Mouse (Mus musculus): ENCODE data around the gene Folr2.

Gene Folr2

GRCm38 (mm10) chr7:101857094-101857493 lies at the start of gene Folr2:
Gene Folr2, minus strand, starts transcription at chr7:101857194.
- no peak for DNase-seq (ENCODE audit: low read depth, low spot score)

DNA sequence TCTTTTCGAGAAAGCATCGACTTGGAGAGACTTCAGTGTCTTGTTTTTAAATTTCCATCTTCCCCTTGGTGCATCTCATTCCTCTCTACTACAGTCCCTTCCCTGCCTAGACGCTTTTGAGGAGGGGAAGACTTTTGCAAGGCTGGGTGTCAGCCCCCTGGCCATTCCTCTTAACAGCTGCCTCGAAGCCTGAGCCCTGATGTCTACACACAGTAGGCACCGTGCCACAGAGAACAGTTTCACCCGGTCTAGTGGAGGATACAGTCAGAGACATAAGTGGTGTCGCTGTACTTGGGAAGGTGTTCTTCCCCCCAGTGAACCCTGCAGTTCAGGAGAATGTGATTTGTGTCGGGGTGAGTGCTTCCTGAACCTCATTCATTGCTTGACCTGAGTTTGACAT lies 49.7 kb upstream of the Folr2 start:
- no peak for DNase-seq (ENCODE audit: low read depth, low spot score)

DNA sequence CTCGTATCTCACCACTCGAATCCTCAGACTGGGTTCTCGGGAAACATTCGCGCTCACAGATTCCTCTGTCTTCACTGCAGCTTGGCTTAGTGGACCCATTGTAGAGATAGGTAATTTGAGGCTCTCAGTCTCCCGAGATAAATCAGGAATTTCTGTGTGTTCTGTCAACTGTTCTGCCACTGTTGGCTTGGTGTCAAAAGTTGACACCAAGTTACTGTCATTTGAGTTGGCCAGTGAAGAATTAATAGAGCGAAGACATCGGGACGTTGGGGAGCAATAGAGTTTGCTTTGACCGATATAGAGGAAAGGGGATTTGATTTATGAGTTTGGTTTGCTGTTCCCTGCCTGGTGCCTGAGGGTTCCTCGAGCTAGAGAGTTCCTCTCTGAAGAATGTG lies 49.3 kb upstream of the Folr2 start, which contains the start of gene Tomt:
Tomt (minus strand) TSS at position 73 of the 395 bp plus-strand sequence.
- no peak for DNase-seq (ENCODE audit: low read depth, low spot score)

GRCm38 (mm10) chr7:101905561-101906286 lies 48.7 kb upstream of the Folr2 start, which contains the start of gene Lamtor1:
Gene Lamtor1, plus strand, starts transcription at chr7:101905904.
- DNase-seq (ENCODE audit: low read depth, low spot score) = peak; percentile 99

GRCm38 (mm10) chr7:101902846-101903245 lies 45.9 kb upstream of the Folr2 start:
- DNase-seq (ENCODE audit: low read depth, low spot score) = no peak

GRCm38 (mm10) chr7:101901969-101902368 lies 45.0 kb upstream of the Folr2 start:
- DNase-seq (ENCODE audit: low read depth, low spot score) = no peak

- no peak for DNase-seq (ENCODE audit: low read depth, low spot score)
Measured at GRCm38 (mm10) chr7:101900331-101901097, 43.5 kb upstream of the Folr2 start.

GRCm38 (mm10) chr7:101896104-101897066 lies 39.4 kb upstream of the Folr2 start:
- peak; percentile 98 for DNase-seq (ENCODE audit: low read depth, low spot score)

- DNase-seq (ENCODE audit: low read depth, low spot score) = no peak
Measured at GRCm38 (mm10) chr7:101895695-101896094, 38.7 kb upstream of the Folr2 start.

- DNase-seq (ENCODE audit: low read depth, low spot score) = no peak
Measured at GRCm38 (mm10) chr7:101888460-101888859, 31.5 kb upstream of the Folr2 start.

DNA sequence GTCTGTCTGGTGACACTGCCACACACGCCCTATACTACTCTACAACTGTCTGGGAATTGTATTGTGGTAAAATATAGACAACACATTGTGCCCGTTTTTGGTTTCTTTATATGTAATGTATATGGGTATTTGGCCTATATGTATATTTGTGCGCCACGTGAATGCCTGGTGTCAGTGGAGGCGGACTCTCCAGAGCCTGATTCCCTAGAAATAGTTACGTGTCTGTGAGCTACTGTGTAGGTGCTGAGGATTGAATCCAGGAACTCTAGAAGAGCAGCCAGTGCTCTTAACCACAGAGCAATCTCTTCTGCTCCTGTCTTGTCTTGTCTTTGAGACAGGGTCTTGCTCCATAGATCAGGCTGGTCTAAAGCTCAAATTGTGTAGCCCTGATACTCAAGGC lies 29.3 kb upstream of the Folr2 start:
- no peak for DNase-seq (ENCODE audit: low read depth, low spot score)

DNA sequence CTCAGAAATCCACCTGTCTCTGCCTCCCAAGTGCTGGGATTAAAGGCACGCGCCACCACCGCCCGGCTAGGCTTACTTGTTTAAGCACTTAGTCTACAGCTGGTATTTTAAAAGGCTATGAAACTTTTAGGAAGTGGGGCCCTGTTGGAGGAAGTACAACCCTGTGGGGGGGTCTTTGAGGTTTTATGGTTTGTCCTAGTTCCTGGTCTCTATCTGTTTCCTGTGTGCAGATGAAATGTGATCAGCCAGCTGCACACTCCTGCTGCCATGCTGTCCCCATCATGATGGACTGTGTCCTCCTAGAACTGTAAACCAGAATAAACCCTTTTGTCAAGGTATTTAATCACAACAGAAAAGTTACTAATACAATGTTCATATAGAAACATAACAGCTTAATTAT lies 27.2 kb upstream of the Folr2 start:
- no peak for DNase-seq (ENCODE audit: low read depth, low spot score)

GRCm38 (mm10) chr7:101882413-101883154 lies 25.6 kb upstream of the Folr2 start:
- no peak for DNase-seq (ENCODE audit: low read depth, low spot score)

DNA sequence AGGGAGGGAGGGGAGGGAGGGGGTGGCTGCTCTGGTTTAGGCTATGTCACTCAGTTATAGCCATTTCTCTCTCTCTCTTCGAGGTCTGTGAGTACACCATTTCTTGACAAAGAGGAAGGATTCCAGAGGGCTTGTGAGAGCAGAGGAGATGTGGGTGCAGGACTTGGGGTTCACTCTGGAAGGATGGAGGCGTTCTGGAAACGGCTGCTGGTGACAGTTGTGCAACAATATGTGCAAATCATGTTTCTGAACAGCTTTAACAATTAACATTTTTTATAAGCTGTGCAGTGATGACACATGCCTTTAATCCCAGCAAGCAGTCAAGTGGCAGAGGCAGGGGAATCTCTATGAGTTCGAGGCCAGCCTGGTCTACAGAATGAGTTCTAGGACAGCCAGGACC lies 23.9 kb upstream of the Folr2 start:
- DNase-seq (ENCODE audit: low read depth, low spot score) = no peak

DNA sequence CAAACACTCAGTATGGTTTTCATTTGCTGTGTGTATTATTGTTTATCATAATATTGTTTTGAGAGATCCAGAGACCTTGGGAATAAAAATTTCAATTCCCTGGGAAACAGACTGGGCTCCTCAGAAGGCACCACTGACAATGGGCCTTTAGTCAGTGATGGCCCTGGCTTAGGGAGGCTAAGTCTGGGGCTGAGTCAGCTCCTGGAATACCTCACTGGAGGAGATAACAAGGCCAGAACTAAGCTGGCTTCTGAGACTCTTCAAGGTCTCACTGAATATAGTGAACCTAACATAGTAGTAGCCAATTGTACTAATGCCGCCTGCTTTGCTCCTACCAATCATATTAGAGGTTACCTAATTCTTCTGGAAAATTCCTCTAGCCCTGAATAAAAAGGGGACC lies 19.0 kb upstream of the Folr2 start:
- DNase-seq (ENCODE audit: low read depth, low spot score) = no peak

DNA sequence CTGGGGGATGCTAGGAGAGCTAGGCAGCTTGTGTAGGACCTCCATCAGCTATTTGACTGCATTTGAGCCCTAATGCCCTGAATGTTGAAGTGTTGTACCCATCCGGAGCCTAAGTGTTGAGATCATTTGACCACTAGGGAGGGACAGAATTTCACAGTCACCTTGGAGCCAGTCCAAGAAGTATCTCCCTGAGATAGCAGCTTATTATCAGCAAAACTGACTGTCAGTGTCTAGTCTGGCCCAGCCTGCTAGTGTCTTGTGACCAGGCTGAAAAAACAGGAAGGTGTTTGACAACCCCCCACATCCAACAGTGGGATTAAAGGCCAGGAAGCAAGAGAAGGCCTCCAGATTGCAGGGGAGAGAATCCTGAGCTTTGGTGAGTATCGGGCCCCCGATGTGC lies 14.3 kb upstream of the Folr2 start:
- no peak for DNase-seq (ENCODE audit: low read depth, low spot score)

GRCm38 (mm10) chr7:101870629-101871028 lies 13.6 kb upstream of the Folr2 start, which contains the start of gene Folr1:
Gene Folr1, minus strand, starts transcription at chr7:101870788.
- no peak for DNase-seq (ENCODE audit: low read depth, low spot score)

GRCm38 (mm10) chr7:101869163-101869500 lies 12.1 kb upstream of the Folr2 start:
- DNase-seq (ENCODE audit: low read depth, low spot score) = no peak

DNA sequence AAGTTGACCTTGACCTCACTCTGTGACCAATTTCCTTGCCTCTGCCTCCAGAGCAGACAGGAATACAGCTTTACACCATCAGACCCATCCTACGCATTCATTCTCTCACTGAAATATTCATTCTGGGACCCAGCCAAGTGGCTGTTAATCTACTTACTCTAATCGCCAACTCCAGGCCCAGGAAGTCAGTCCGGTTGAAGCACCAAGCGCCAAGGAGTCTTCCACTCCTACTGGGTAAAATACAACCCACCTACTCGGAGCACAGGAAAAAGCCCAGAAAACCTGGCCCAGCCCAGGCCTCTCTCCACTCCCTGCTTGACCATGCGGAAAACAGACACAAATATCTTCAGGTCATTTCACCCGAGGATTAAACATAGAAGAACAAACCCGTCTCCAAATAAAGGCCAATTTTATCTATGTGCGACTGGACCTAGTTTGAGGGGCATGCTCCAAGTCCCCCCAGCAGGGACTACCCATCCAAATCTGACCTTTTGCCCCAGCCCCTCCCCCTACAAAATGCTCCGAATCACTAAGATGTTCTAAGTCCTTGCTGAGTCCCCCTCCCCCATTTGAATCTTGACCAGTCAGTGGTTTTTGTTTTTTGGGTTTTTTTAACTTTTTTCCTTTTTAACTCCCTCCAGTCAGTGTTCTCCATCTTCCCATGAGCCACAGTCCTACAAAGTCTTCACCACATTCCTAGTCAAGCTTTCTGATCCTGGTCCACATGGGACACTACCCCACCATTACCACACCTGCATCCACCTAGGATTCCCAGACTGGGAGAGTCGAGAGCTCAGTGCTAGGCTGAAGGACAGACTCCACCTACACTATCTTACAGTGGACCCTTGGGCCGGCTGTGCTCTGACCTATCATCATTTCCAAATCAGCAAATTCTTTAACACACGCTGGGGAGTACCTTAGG lies 11.5 kb upstream of the Folr2 start:
- DNase-seq (ENCODE audit: low read depth, low spot score) = no peak

GRCm38 (mm10) chr7:101867482-101867881 lies 10.5 kb upstream of the Folr2 start:
- no peak for DNase-seq (ENCODE audit: low read depth, low spot score)

Data from forelimb bud, embryonic 11.5 days (tissue).